Mouse (Mus musculus) left cerebral cortex, postnatal 10 days (tissue): Measurements from ENCODE around the gene Hist1h2ae. TPM values are rescaled to one million over a fixed set of nuclear protein-coding genes. Genes with fewer than 3 reads are reported as not detected.
"Not testable (repeated sequence)": the region's sequence is repeated elsewhere in the genome, so short reads cannot be mapped to it uniquely, and the experiment has no call there.

ENCODE experiments used
- DNase-seq, 2 experiments: peaks; one replicate each; pipeline ENCODE4 v3.0.0; 2021 to 2022; ENCODE audit warnings: low spot score in 2 of 2, mixed read lengths in 1 of 2; ENCODE audit errors: extremely low spot score in 1 of 2
- intact Hi-C: fragments of 180-260 bp; cut with DNase I; formaldehyde crosslinking; loops from one replicate; pipeline ENCODE4 v1.15.1; 2025
- total RNA-seq, 2 experiments: library from RNA; stranded (reverse); gene quantifications; 2 replicates each; pipeline ENCODE4 v1.2.3; 2021

The Hist1h2ae gene
- total RNA-seq, 2 experiments from 2014 or later, result 9.5 to 14.3 TPM

DNA sequence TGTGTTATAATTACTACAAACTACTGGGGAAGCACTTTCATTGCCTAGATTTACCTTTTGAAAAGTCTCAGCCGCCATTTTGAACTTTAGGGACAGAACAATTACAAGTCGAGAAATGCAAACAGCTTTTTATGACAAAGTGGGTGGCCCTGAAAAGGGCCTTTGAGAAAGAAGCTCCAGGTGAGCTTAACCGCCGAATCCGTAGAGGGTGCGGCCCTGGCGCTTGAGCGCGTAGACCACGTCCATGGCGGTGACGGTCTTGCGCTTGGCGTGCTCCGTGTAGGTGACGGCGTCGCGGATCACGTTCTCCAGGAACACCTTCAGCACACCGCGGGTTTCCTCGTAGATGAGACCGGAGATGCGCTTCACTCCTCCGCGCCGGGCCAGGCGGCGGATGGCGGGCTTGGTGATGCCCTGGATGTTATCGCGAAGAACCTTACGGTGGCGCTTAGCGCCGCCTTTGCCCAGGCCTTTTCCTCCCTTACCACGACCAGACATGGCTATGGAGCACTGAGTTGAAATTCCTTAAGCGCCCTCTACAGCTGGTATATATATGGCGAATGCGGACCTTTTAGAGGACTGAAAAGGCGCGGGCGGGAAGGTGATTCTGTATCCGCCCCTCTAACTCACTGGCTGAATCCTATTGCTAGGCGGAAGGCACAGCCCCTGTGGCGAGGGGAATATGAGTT, 19.7 kb downstream of the Hist1h2ae start, which contains the start of gene Hist1h4f:
Hist1h4f (minus strand) TSS at position 503 of the 689 bp plus-strand sequence.
- intact Hi-C loops, result loop anchor here (10.0 kb wide), 1 partner anchor 204 kb away; the partner anchor contains the start of genes Hist1h2ab, Hist1h3b and Hist1h4b
- DNase-seq, result peak; percentile 90

DNA sequence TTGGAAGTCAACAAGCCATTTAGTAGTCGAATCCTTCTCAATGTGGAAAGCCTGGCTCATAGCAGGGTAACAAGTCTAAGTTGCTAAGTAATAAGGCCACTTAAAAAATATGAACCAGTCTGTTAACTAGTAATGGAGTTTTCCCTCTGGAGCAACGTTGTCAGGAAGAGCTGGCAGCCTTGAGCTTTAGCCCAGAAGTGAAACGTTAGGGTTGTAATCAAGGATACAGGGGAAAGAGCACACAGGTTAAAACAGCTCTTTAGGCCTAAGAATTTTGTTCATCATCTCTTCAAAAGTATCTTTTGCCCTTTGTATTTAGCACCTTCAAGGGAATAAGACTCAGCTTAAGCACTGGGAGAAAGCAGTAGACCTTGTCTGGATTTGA, 20.3 kb downstream of the Hist1h2ae start:
- DNase-seq, result no peak
- intact Hi-C loops, result loop anchor here (10.0 kb wide), 1 partner anchor 204 kb away; the partner anchor contains the start of genes Hist1h2ab, Hist1h3b and Hist1h4b

DNA sequence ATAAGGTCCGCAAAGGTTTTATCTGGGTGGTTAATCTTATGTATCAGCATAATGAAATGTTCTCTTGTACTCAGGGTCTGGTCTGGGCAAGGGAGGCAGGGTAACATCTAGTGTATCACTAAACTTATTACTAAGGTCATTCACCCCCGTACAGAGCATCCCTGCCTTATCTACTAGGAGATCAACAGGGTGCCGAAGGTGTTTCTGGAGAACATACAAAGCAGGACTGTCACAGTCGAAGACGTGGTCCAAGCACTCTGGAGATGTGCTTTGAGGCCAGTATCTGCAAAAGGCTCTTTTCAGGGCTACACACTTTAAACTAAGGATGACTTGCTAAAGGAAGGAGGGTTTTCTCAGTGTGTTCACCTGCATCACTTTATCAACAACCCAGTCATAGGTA, 24.3 kb downstream of the Hist1h2ae start:
- no peak for DNase-seq
- intact Hi-C loops, result no loop called here

DNA sequence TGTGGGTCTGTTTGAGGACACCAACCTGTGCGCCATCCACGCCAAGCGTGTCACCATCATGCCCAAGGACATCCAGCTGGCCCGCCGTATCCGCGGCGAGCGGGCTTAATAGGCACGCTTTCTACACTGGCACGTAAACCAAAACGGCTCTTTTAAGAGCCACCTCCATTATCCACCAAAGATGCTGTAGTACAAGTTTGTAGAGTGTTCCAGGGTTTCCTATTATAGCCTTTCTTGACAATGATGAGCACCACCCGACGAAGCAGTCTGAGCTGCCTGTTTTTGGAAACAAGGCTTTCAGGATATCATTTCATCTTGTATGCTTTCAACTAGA, 26.3 kb downstream of the Hist1h2ae start:
- DNase-seq, intact Hi-C loops: not testable (repeated sequence)

DNA sequence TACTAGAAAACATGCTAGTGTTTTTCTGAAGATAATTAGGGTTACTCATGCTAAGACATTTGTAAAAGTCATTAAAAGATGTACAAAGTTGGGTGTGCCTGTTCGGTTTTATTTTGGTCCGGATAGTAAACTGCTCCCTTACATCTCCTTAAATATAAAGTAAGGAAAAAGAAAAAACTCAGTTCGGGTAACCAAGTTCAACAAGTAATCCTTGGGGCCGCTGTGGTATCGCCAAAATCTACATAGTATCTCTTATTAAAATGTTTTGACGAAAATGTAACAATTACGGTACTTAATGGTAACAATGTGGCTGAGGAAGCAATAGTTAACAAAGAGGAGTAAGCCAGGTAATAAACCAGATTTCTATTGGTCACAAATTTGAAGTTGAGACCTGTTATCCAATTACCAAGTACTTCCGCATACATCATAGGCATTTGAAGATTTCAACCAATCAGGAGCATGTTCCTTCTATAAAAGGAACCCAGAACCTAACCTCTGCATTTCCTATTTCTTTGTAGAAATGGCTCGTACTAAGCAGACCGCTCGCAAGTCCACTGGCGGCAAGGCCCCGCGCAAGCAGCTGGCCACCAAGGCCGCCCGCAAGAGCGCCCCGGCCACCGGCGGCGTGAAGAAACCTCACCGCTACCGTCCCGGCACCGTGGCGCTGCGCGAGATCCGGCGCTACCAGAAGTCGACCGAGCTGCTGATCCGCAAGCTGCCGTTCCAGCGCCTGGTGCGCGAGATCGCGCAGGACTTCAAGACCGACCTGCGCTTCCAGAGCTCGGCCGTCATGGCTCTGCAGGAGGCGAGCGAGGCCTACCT, 26.8 kb downstream of the Hist1h2ae start, which contains the start of gene Hist1h3f:
Hist1h3f (plus strand) TSS at position 88 of the 822 bp plus-strand sequence.
- peak; percentile 54 to 92 for DNase-seq
- intact Hi-C loops, result no loop called here

DNA sequence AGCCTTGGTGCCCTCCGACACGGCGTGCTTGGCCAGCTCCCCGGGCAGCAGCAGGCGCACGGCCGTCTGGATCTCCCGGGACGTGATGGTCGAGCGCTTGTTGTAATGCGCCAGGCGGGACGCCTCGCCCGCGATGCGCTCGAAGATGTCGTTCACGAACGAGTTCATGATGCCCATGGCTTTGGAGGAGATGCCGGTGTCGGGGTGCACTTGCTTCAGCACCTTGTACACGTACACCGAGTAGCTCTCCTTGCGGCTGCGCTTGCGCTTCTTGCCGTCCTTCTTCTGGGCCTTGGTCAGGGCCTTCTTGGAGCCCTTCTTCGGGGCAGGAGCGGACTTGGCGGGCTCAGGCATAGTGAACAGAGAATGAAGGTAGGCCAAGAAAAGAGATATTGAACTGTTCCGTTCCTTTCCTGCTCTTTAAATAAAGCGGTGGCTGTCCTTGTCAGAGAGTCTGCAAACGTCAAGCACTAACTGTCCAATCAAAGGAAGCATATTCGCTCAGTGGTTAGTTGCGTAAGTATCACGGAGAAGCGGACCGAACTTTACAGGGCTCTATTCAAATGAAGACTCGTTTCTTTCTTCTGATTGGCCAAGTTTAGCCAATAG, 27.9 kb downstream of the Hist1h2ae start, which contains the start of gene Hist1h2bh:
Hist1h2bh (minus strand) TSS at position 394 of the 609 bp plus-strand sequence.
- DNase-seq, result peak; percentile 17 to 87
- intact Hi-C loops, result not testable (repeated sequence)

DNA sequence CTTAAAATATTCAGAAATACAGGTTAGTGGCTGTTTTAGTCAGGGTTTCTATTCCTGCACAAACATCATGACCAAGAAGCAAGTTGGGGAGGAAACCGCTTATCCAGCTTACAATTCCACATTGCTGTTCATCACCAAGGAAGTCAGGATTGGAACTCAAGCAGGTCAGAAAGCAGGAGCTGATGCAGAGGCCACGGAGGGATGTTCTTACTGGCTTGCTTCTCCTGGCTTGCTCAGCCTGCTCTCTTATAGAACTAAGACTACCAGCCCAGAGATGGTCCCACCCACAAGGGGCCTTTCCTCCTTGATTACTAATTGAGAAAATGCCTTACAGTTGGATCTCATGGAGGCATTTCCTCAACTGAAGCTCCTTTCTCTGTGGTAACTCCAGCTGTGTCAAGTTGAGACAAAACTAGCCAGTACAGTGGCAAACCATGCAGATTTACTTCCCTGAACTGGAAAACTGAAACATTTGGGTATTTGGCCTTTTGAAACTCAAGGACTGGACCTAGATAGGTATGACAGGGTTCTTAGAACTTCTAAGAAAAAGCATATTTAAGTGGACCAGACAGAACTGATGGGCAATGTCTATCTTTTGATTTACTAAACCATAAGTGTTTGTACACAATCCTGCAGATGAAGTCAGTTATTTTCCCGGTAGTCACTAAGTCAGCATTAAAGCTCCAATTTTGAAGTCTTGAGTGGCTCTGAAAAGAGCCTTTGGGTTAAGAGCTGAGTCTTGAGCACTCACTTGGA, 28.6 kb downstream of the Hist1h2ae start:
- intact Hi-C loops, DNase-seq: not testable (repeated sequence)

DNA sequence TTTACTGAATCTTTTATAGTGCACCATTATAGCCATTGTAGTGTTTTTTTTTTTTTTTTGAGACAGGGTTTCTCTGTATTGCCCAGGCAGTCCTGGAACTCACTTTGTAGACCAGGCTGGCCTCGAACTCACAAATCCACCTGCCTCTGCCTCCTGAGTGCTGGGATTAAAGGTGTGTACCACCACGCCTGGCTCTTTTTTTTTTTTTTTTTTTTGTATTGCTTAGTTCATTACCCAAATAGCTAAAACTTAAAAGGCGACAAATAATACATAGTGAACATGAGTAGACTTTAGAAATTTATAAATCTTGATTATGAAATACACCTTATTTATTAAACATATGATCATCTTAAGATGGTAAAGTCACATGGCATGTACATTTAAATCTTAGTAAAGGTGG, 29.5 kb downstream of the Hist1h2ae start:
- intact Hi-C loops, result no loop called here
- DNase-seq, result no peak

DNA sequence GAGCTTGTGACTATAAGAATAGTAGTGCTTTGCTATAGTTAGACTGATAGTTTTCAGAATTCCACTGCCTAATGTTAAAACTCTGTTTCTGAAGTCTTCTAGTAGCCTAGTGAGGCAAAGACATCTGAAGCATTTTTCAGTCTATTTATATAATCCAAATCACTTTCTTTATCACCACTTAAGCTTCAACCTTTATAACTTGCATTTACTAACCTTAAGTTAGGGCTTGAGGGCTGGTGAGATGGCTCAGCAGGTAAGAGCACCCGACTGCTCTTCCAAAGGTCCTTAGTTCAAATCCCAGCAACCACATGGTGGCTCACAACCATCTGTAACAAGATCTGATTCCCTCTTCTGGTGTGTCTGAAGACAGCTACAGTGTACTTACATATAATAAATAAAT, 31.2 kb downstream of the Hist1h2ae start:
- intact Hi-C loops, DNase-seq: not testable (repeated sequence)

DNA sequence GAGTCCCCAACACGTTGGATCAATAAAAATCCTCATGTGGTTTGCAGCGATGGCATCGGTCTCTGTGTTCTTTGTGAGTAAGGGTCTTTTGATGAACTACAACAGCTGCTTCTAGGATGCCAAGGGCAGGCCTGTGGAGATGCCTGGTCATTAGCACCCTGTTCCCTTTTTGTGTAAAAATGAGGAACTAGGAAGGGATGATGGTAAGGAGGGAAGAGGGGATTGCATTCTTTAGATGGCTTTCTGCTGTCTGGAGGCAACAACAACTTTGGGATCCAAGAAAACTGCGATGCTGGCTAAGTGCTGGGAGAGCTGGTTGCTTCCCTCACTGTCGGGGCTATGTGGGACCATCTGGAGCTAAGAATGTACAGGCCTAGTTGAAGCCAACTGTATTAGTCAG, 32.8 kb downstream of the Hist1h2ae start:
- intact Hi-C loops, result no loop called here
- no peak for DNase-seq

DNA sequence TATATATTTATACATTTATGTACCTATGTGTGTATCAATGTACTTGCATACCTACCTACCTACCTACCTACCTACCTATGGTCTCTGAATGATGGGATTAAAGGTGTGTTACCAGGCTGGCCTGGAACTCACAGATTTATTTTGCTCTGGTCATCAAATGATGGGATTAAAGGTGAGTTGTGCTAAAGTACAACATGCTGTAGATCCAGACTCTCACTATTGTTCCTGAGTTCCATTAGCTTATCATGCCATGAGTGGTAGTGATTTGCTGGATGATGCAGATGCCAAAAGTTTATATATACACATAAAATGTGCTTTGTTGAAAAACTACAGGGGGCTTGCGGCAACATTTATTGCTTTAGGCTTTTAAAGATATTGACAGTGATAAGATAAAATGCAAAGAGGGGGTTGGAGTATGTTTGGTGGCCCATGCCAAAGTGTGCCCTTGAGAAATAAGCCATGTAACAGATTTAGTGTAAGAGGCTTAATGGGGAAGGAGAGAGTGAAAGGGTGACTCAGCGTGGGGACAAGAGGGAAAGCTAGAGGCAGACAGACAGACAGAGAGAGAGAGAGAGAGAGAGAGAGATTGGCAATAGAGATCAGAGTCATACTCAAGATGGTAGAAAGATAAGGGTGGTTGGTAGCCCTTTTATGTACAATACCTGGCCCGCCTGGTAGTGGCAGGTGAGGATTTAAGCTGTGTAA, 33.9 kb downstream of the Hist1h2ae start:
- DNase-seq, result no peak
- intact Hi-C loops, result no loop called here

DNA sequence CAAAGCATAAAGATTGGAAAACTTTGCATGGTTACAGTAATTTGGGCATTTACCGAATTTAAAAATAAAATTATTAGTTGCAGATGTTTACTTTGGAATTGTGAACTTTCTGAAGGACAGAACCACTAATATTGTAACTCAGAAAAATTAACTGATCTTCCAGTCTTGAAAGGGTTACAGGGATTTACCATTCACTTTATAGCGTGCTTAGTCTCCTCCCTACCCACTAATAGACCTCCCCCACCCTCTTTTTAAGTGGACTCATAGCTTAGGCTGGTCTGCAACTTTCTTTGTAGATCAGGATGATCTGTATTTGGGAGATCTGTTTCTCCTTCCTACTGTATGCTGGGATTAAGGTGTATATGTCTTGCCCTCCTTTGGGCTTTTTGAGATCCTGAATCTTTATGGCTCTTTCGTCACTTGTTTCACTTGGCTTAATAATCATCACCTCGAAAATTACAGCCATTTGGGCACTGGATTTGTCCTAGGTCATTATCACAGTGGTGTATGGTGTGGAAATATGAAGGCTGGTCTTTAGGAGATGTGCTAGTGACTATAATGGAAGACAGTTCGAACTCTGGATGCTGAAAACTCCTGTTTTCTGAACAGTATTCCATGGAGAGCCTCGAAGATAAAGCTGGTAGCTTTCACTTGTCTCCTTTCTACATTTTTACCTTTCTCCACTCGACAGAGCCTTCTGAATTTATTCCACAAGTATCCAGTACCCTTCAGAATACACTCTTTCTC, 34.8 kb downstream of the Hist1h2ae start:
- intact Hi-C loops, result no loop called here
- DNase-seq, result no peak

DNA sequence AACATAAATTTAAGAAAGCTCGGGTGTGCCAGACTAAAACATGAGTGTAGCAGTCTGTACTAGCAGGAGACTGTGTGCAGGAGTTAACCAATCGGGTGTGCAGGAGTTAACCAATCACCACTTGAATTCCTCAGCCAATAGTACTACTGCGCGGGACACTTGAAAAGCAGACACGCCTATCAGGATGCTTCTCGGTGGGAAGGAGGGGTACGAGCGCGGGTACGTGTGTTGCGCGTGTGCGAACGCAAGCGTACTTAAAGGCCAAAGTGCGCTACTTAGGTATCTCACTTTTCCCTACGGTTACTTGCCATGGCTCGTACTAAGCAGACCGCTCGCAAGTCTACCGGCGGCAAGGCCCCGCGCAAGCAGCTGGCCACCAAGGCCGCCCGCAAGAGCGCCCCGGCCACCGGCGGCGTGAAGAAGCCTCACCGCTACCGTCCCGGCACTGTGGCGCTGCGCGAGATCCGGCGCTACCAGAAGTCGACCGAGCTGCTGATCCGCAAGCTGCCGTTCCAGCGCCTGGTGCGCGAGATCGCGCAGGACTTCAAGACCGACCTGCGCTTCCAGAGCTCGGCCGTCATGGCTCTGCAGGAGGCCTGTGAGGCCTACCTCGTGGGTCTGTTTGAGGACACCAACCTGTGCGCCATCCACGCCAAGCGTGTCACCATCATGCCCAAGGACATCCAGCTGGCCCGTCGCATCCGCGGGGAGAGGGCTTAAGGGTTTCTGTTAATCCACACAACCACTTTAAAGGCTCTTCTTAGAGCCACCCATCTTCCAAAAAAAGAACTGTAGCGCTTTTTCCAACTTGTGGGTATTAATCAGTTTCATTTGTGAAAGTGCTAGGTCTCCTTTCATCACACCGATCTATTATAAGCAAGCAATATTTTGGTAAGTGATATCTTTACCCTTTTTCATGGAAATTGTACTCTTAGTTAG, 35.6 kb downstream of the Hist1h2ae start, which contains the start of gene Hist1h3g:
Hist1h3g (plus strand) TSS at position 286 of the 939 bp plus-strand sequence.
- intact Hi-C loops, result not testable (repeated sequence)
- peak; percentile 89 to 97 for DNase-seq

DNA sequence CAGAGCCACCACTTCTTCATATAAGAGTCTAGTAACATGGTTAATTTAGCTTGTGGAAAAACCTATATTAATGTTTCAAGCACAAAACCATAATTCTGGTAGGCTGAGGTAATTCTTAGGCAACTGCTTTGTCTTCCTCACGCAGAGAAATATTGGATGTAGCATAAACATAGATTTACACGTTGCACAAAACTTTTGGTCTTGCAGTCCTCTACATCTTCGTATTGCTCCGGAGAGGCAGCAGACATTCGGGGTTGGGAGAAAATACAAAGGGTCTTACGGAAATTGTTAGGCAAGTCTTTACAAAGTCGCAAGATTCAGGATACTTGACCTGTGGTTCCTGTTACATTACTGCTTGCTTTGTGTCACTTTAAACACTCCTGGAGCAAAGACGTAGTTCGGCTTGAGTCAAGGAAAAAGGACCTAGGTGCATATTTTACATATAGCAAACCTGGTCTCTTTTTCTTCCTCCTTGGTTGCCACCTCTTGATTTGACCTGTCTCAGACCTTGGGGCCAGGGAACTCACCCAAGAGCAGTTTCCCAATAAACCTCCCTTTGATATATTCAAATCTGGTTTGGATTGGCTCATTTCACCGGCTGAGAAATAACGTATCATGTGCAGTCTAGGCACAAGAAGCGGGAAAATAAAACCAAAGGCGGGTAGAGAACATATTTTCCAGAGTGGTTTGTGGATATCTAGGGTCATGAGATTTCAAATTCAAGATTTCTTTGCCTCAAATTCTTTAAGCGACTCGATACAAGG, 36.5 kb downstream of the Hist1h2ae start:
- intact Hi-C loops, result no loop called here
- no peak for DNase-seq

DNA sequence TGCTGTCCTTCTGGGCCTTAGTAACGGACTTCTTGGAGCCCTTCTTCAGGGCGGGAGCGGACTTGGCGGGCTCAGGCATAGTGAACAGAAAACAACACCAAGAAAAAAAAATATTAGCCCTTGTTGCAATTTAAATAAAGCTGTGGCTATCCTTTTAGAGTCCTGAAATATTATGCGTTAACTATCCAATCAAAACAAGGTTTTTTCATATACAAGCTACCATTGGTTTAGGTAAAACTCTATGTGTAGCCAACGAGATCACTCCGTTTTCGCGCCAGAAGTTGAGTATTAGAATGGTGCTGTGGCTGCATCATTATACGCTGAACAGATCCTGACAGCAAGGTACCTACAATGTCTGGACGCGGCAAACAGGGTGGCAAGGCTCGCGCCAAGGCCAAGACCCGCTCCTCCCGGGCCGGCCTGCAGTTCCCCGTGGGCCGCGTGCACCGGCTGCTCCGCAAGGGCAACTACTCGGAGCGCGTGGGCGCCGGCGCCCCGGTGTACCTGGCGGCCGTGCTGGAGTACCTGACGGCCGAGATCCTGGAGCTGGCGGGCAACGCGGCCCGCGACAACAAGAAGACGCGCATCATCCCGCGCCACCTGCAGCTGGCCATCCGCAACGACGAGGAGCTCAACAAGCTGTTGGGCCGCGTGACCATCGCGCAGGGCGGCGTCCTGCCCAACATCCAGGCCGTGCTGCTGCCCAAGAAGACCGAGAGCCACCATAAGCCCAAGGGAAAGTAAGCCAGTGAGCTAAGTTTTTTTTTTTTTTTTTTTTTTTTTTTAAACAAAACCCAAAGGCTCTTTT, 37.3 kb downstream of the Hist1h2ae start, which contains the start of gene Hist1h2af:
Hist1h2af (plus strand) TSS at position 347 of the 808 bp plus-strand sequence.
- intact Hi-C loops, result not testable (repeated sequence)
- DNase-seq, result peak; percentile 69 to 82
